Mouse (Mus musculus) urinary bladder, adult 2 months (tissue): ENCODE data around the gene Afap1l2. TPM values are rescaled to one million over a fixed set of nuclear protein-coding genes. Genes with fewer than 3 reads are reported as not detected.

Experiments used
- DNase-seq: peaks from one replicate; pipeline ENCODE4 v3.0.0; 2022; ENCODE audit warnings: low spot score
- polyA plus RNA-seq: library from polyadenylated mRNA; depleted of rRNA; stranded (reverse); fragments of >200 nt; gene quantifications from 2 replicates; pipeline ENCODE4 v1.2.3, GENCODE M21; 2012

The Afap1l2 gene
- polyA plus RNA-seq, 1 experiment = 11.4 TPM

- DNase-seq = no peak
These were observed 31.5 kb downstream of the Afap1l2 start for GRCm38 (mm10) chr19:56976515-56976914.

DNA sequence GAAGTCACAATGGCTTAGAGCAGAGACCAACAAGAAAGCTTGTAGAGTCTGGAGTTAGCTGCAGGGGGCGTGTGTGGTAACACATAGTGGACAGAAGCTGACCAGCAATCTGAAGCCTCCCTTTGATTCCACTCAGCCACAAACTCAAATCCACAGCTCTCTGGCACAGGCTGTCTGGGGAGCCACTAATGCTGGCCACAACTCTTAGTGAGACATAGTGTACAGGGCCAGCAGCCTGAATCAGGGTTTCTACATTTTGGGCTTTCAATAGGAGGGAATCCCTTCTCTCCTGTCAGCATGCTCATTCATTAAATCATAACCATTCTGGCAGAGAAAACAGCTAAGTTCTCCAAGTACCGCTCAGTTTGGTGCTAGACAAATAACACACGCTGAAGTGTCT lies 32.5 kb downstream of the Afap1l2 start:
- no peak for DNase-seq

DNA sequence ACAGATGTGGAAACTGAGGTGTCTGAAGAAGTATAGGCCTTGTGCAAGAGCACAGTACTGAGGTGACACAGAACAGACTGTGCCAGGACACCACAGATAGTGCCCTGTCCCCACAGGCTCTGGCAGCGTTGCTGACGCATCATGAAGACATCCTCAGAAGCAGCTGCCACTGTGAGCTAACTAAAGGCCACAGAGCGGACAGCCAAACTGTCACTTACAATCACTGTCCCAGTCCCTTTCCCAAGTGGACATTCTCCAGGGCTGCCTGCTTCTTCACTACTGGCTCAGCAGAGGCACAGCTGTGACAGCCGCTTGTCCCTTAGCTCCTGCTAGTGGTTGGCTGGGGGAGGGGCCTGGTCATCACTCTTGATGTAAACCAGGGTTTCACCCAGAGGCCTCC lies 33.9 kb downstream of the Afap1l2 start:
- DNase-seq = no peak

DNA sequence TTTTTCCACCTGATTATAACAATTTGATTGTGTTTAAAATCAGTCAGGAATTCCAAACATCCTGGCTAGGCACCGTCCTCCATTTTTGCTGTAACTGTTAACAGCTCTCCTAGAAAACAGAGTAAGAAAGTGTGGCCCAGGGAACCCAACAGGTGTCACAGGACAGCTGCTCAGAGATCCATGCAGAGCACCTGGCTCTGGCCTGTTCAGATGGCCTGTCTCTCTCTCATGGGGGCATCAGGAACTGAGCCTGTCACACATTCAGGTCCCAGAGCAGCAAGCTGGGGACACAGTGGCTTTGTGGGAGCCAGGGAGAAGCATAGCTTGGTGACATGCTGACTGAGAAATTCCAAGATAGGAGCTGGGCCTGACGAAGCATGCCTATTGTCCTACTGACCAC lies 35.3 kb downstream of the Afap1l2 start:
- DNase-seq = no peak

DNA sequence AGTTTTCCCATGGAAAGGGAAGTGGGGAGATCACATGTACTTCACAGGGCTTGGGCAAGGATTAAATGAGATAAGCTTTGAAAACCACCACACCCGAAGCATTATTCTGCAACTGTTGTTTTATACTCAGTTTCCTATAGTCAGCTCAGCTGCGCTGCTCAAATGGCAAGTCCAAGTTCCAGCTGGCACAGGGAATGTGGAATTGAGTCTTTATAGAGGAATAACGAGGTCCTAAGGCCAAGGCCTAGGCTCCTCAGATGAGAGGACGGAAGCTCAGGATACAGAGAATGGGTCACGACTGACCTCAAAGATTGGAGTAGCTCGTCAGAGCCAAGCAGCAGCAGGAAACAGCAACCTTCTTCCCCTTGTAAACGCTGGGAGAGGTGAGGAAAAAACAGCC lies 36.7 kb downstream of the Afap1l2 start:
- no peak for DNase-seq

DNA sequence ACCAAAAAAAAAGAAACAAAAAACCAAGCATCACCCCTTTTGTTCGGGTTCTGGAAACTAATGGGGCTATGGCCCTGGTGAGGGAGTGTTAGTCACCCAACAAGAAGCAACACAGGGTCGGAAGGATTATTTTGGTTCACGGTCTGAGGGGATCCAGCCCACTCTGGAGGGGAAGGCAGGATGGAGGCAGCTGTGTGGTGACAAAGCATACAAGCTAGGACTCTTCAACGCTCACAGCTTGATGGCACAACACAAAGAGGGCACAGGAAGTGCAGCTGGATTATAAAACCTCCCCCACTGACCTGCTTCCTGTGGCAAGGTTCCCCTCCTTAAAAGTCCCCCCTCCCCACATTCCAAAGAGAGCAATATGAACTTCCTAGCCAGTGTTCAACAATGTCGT lies 44.2 kb downstream of the Afap1l2 start:
- DNase-seq = no peak

- no peak for DNase-seq
These were observed 48.4 kb downstream of the Afap1l2 start for GRCm38 (mm10) chr19:56959601-56960000.

DNA sequence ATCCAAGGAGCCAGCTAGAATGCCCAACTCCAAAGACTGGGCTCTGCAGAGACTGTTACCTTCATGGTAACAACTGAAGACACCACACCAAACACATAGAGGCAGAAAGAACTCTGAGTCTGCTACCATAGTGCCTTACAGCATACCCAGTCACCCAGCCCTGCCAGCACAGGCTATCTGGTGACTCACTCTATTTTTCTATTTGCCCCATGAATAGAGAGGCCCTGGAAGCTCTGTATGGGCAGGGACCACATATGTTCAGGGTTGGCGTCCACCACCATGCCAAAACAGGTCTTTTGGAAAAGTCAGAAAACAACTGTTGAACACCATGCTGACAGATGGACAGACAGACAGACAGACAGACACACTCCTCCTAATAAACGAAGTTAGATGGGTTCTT lies 49.0 kb downstream of the Afap1l2 start:
- DNase-seq = no peak

GRCm38 (mm10) chr19:56958582-56959021 lies 49.4 kb downstream of the Afap1l2 start:
- DNase-seq = no peak

DNA sequence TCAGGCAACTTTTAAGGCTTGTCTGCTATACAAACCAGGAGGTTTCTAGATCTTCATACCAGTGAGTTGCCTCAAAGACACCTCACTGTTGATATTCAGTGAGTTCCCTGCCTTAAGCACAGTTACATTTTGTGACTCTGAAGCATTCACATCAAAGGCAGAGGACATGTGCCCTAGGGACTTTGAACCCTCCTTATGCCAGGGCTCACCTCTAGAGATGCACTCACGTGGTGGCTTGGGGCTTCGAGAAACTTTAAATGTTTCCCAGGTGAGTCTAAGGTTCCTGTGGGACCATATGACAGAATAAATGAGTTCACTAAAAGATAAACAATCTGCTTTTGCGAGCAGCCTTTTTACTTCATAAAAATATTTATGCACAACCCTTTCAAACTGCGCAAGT lies 50.0 kb downstream of the Afap1l2 start:
- DNase-seq = no peak

DNA sequence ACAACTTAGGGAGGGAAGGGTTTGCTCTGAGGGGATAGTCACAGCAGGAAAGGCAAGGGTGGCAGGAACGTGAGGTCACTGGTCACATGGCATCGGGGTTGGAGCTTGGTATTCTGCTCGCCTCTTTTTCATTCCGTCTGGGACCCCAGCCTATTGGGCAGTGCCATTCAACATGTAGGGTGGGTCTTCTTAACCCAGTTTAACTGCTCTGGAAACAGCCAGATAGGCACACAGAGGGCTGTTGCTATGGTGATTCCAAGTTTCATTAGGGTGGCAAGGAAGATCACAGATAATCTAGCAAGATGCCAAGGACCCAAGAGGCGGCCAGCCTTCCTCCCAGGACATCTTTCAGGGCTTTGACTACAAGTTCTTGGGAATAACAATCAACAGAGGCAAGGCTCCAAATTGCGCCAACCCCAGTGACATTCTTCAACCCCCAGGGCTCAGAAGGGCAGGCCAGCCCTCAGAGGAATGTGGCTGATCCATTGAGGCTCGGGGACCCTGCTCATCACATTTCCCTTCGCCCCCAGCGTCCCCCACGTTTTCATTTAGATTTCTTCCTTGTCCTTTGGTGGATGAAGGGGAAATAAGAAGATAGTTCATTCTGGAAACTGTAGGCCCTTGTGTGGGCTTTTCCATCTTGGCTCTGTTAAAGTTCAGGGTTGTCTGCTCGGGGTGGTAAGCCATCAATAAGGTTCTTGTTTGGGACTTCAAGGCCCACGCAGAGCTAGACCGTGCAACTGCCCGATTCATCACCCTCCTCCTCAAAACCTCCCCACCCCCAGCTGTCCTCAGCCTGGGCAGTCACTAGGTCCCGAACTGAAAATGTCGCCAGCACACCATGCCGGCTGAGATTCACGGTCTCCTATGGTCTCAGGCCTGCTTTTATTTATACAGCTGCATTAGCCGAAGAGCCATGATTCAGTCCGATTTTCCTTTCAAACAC lies 52.2 kb downstream of the Afap1l2 start:
- no peak for DNase-seq

DNA sequence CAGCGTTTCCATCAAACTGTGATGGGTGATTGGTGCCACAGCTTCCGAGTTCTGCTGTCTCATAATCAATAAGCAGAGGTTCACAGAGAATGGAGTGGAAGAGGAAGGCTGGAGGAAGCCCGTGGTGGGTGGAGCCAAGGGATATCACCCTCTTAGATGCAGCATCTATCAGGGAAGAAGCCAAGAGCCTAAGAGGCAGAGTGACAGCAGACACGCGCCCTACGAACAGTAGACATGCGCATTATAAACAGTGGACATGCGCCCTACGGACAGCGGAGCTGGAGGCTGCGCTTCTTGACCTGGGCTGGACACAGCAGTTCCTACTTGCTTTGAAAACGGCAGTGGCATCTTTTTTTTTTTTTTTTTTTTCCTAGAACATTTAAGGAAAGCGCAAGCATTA lies 53.2 kb downstream of the Afap1l2 start:
- DNase-seq = no peak

- DNase-seq = no peak
These were observed 54.2 kb downstream of the Afap1l2 start for GRCm38 (mm10) chr19:56953856-56954255.

- DNase-seq = no peak
These were observed 57.2 kb downstream of the Afap1l2 start for GRCm38 (mm10) chr19:56950818-56951217.

- DNase-seq = no peak
These were observed 58.2 kb downstream of the Afap1l2 start for GRCm38 (mm10) chr19:56949868-56950267.

- no peak for DNase-seq
These were observed 59.9 kb downstream of the Afap1l2 start for GRCm38 (mm10) chr19:56947971-56948610.

GRCm38 (mm10) chr19:56946727-56947126 lies 61.3 kb downstream of the Afap1l2 start:
- DNase-seq = no peak

DNA sequence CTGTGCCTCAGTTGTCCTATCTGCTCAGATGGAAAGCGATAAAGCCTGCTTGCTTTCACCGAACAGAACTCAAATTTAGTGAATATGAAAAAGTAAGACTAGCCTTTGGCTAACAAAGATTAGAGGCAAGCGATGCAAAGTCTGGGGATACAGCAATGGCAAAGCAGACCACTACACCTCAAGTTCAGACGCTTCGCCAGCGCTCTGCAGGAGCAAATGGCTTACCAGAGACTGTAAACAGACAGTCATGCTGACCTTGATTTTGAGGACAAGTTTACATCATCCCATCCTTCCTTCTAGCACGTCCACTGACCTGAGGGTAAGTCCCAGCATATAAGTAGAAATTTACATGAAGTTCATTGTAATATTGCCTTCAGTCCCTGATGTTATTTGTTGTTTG lies 61.8 kb downstream of the Afap1l2 start:
- DNase-seq = no peak

- DNase-seq = no peak
These were observed 62.4 kb downstream of the Afap1l2 start for GRCm38 (mm10) chr19:56945621-56946020.

- no peak for DNase-seq
These were observed 63.2 kb downstream of the Afap1l2 start for GRCm38 (mm10) chr19:56944826-56945225.

DNA sequence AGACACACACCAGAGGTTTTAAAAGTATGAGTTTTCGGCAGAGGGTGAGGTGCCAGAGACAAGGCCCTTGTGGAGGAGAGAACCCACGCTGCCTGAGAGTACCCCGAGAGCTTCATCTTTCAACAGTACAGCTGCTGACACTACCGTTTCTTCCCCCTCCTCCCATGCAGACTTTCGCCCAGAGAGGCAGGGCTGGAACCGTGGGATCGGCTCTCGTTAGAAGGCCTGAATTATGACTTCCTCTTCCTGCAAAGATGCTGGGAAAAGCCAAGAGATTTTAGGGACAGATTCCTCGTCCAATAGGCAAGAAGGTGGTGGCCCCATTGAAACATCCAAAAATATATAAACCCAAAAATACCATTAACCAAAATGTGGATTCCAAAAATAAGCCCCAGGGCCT lies 63.8 kb downstream of the Afap1l2 start:
- DNase-seq = no peak

- no peak for DNase-seq
These were observed 65.8 kb downstream of the Afap1l2 start for GRCm38 (mm10) chr19:56942216-56942615.

DNA sequence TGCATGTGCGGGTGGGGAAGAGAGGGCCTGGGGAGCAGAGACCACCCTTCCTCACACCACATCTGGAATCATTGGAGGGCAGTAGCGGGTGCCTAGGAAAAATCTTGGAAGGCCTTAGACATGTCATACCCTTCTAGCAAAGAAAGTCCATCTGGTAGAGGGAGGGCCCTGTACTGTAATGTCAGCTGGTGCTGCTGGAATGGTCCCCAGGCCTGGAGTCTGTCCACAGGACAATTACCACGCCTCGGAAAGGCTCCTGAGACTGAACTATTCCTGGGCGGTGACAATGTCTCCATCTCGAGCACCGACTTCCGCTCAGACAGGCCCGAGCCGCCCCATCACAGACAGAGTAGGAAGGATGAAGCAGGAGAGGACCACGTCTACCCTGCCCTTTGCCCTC lies 67.5 kb downstream of the Afap1l2 start:
- DNase-seq = no peak
